ENCODE assay signal across 17 mouse cellular contexts in genomic region chr3:88953246-88953645, GRCm38 (mm10).
"Had no signal": no experiment of that assay in that cellular context is flagged by ENCODE, and none has a peak within 500 bp of the region (broad histone marks: within the 10 kb centered on the region; RNA-seq: fewer than 3 reads in every experiment).

No protein-coding gene starts in this region.

- H3K36me3 ChIP-seq: limb, embryonic 12.5 days; limb, embryonic 15.5 days; midbrain, embryonic 12.5 days; midbrain, embryonic 15.5 days; neural tube, embryonic 13.5 days had no signal

- H3K27me3 ChIP-seq: limb, embryonic 12.5 days; limb, embryonic 15.5 days; midbrain, embryonic 12.5 days; midbrain, embryonic 15.5 days; neural tube, embryonic 13.5 days had no signal

- H3K4me2 ChIP-seq: limb, embryonic 12.5 days; limb, embryonic 15.5 days; midbrain, embryonic 12.5 days; midbrain, embryonic 15.5 days had no signal

- H3K4me3 ChIP-seq: limb, embryonic 12.5 days; limb, embryonic 15.5 days; midbrain, embryonic 12.5 days; midbrain, embryonic 15.5 days; neural tube, embryonic 13.5 days had no signal

- H3K27ac ChIP-seq: kidney, postnatal 0 days; limb, embryonic 12.5 days; limb, embryonic 15.5 days; macrophage; midbrain, embryonic 12.5 days; midbrain, embryonic 15.5 days; neural tube, embryonic 13.5 days had no signal

- H3K9me3 ChIP-seq: limb, embryonic 12.5 days; limb, embryonic 15.5 days; midbrain, embryonic 12.5 days; midbrain, embryonic 15.5 days; neural tube, embryonic 13.5 days had no signal

- H3K9ac ChIP-seq: limb, embryonic 12.5 days; limb, embryonic 15.5 days; lung, embryonic 14.5 days; midbrain, embryonic 12.5 days; midbrain, embryonic 15.5 days; neural tube, embryonic 13.5 days had no signal

- ATAC-seq: inflammation-experienced regulatory T-cells, adult 6 months; intestine, embryonic 16.5 days; lung, postnatal 0 days; midbrain, embryonic 15.5 days had no signal

- DNase-seq: kidney, adult 18-20 months; left cerebral cortex, postnatal 4 days; lung, embryonic 14.5 days; retina, postnatal 1 day; thymus, adult 18-20 months; thymus, postnatal 14 days; thymus, postnatal 4 days had no signal
